Mouse (Mus musculus): ENCODE measurements around the gene Pex5l. TPM values are rescaled to one million over a fixed set of nuclear protein-coding genes. Genes with fewer than 3 reads are reported as not detected.
A peak's percentile ranks its signal among the peaks of the same experiment; 100 is the strongest.

Gene Pex5l
- polyA plus RNA-seq, 1 experiment from 2014 or later = 1.5 TPM

- H3K36me3 ChIP-seq = no peaks in the 10 kb centered on the region
- no peaks in the 10 kb centered on the region for H3K27me3 ChIP-seq
- no peak overlapping the region for H3K4me2 ChIP-seq (replicated peaks)
- H3K4me1 ChIP-seq (replicated peaks) = no peaks in the 10 kb centered on the region
- no peak for ATAC-seq
- H3K9ac ChIP-seq (replicated peaks) = no peak overlapping the region
- no peak overlapping the region for H3K4me3 ChIP-seq (replicated peaks)
- WGBS = 90% methylated on average over 5 of the region's 5 CpGs
- no peak overlapping the region for H3K27ac ChIP-seq
- H3K9me3 ChIP-seq = no peaks in the 10 kb centered on the region
Measured at GRCm38 (mm10) chr3:32987806-32988205, 155.2 kb downstream of the Pex5l start.

- 61% methylated on average over 3 of the region's 3 CpGs for WGBS
- Histone ChIP-seq H3K27me3 (no peaks in the 10 kb centered on the region), H3K36me3 (no peaks in the 10 kb centered on the region), H3K9ac (replicated peaks) (no peak overlapping the region), H3K4me3 (replicated peaks) (no peak overlapping the region), H3K4me2 (replicated peaks) (no peak overlapping the region), H3K27ac (no peak overlapping the region), H3K4me1 (replicated peaks) (no peaks in the 10 kb centered on the region), H3K9me3 (no peaks in the 10 kb centered on the region)
- 0 out of 2 replicates have a peak, but pooled peaks have one; percentile 27 for ATAC-seq
Measured at GRCm38 (mm10) chr3:32985141-32985540, 157.9 kb downstream of the Pex5l start.

GRCm38 (mm10) chr3:32979981-32980380 is 163.1 kb downstream of the Pex5l start:
- Histone ChIP-seq H3K4me3 (replicated peaks) (no peak overlapping the region), H3K9me3 (no peaks in the 10 kb centered on the region), H3K4me2 (replicated peaks) (no peak overlapping the region), H3K36me3 (no peaks in the 10 kb centered on the region), H3K4me1 (replicated peaks) (no peaks in the 10 kb centered on the region), H3K9ac (replicated peaks) (no peak overlapping the region), H3K27ac (no peak overlapping the region), H3K27me3 (no peaks in the 10 kb centered on the region)
- WGBS = 62% methylated on average over 4 of the region's 4 CpGs
- no peak for ATAC-seq

- H3K4me2 ChIP-seq (replicated peaks) = no peak overlapping the region
- no peak for ATAC-seq
- no peak overlapping the region for H3K4me3 ChIP-seq (replicated peaks)
- H3K27me3 ChIP-seq = no peaks in the 10 kb centered on the region
- no peaks in the 10 kb centered on the region for H3K9me3 ChIP-seq
- WGBS = 30% methylated on average over 6 of the region's 6 CpGs
- H3K36me3 ChIP-seq = no peaks in the 10 kb centered on the region
- H3K27ac ChIP-seq = no peak overlapping the region
- no peak overlapping the region for H3K9ac ChIP-seq (replicated peaks)
- H3K4me1 ChIP-seq (replicated peaks) = no peaks in the 10 kb centered on the region
Measured at GRCm38 (mm10) chr3:32979238-32979637, 163.8 kb downstream of the Pex5l start.

GRCm38 (mm10) chr3:32970257-32970656 is 172.8 kb downstream of the Pex5l start:
- Histone ChIP-seq H3K4me2 (replicated peaks) (no peak overlapping the region), H3K9ac (replicated peaks) (no peak overlapping the region), H3K9me3 (no peaks in the 10 kb centered on the region), H3K4me1 (replicated peaks) (no peaks in the 10 kb centered on the region), H3K27ac (no peak overlapping the region), H3K27me3 (no peaks in the 10 kb centered on the region), H3K36me3 (no peaks in the 10 kb centered on the region), H3K4me3 (replicated peaks) (no peak overlapping the region)
- no peak for ATAC-seq
- WGBS = 89% methylated on average over 1 of the region's 1 CpGs

- Histone ChIP-seq H3K27ac (no peak overlapping the region), H3K36me3 (no peaks in the 10 kb centered on the region), H3K27me3 (no peaks in the 10 kb centered on the region), H3K9ac (replicated peaks) (no peak overlapping the region), H3K4me1 (replicated peaks) (no peaks in the 10 kb centered on the region), H3K9me3 (no peaks in the 10 kb centered on the region), H3K4me2 (replicated peaks) (no peak overlapping the region), H3K4me3 (replicated peaks) (no peak overlapping the region)
- 96% methylated on average over 1 of the region's 1 CpGs for WGBS
- ATAC-seq = no peak
Measured at GRCm38 (mm10) chr3:32968671-32969425, 174.2 kb downstream of the Pex5l start.

GRCm38 (mm10) chr3:32965528-32965927 is 177.5 kb downstream of the Pex5l start:
- H3K4me1 ChIP-seq (replicated peaks) = no peaks in the 10 kb centered on the region
- no peak overlapping the region for H3K9ac ChIP-seq (replicated peaks)
- 2% methylated on average over 2 of the region's 2 CpGs for WGBS
- ATAC-seq = 0 out of 2 replicates have a peak, but pooled peaks have one; percentile 11
- no peak overlapping the region for H3K4me3 ChIP-seq (replicated peaks)
- no peak overlapping the region for H3K4me2 ChIP-seq (replicated peaks)
- no peaks in the 10 kb centered on the region for H3K36me3 ChIP-seq
- H3K27ac ChIP-seq = no peak overlapping the region
- no peaks in the 10 kb centered on the region for H3K27me3 ChIP-seq
- no peaks in the 10 kb centered on the region for H3K9me3 ChIP-seq

- Histone ChIP-seq H3K4me3 (replicated peaks) (no peak overlapping the region), H3K9ac (replicated peaks) (no peak overlapping the region), H3K4me2 (replicated peaks) (no peak overlapping the region), H3K27me3 (no peaks in the 10 kb centered on the region), H3K27ac (no peak overlapping the region), H3K36me3 (no peaks in the 10 kb centered on the region), H3K9me3 (no peaks in the 10 kb centered on the region), H3K4me1 (replicated peaks) (no peaks in the 10 kb centered on the region)
- no peak for ATAC-seq
- WGBS = 84% methylated on average over 3 of the region's 3 CpGs
Measured at GRCm38 (mm10) chr3:32961494-32961893, 181.6 kb downstream of the Pex5l start.

- 11% methylated on average over 1 of the region's 1 CpGs for WGBS
- no peak overlapping the region for H3K9ac ChIP-seq (replicated peaks)
- no peak overlapping the region for H3K4me2 ChIP-seq (replicated peaks)
- H3K4me3 ChIP-seq (replicated peaks) = no peak overlapping the region
- ATAC-seq = no peak
- H3K27me3 ChIP-seq = no peaks in the 10 kb centered on the region
- H3K27ac ChIP-seq = no peak overlapping the region
- H3K9me3 ChIP-seq = no peaks in the 10 kb centered on the region
- no peaks in the 10 kb centered on the region for H3K36me3 ChIP-seq
- no peaks in the 10 kb centered on the region for H3K4me1 ChIP-seq (replicated peaks)
Measured at GRCm38 (mm10) chr3:32951382-32951781, 191.7 kb downstream of the Pex5l start.

GRCm38 (mm10) chr3:32947486-32947885 is 195.6 kb downstream of the Pex5l start:
- Histone ChIP-seq H3K4me2 (replicated peaks) (no peak overlapping the region), H3K9me3 (no peaks in the 10 kb centered on the region), H3K27me3 (no peaks in the 10 kb centered on the region), H3K27ac (no peak overlapping the region), H3K4me3 (replicated peaks) (no peak overlapping the region), H3K4me1 (replicated peaks) (no peaks in the 10 kb centered on the region), H3K9ac (replicated peaks) (no peak overlapping the region), H3K36me3 (no peaks in the 10 kb centered on the region)
- whole genome bisulfite sequencing = 90% methylated on average over 5 of the region's 5 CpGs
- ATAC-seq = no peak

GRCm38 (mm10) chr3:32939802-32940501 is 203.1 kb downstream of the Pex5l start:
- Histone ChIP-seq H3K4me1 (replicated peaks) (no peaks in the 10 kb centered on the region), H3K27ac (no peak overlapping the region), H3K36me3 (0 out of 2 replicates have a peak, but pooled peaks cover 3% of the 10 kb centered on the region), H3K9me3 (no peaks in the 10 kb centered on the region), H3K27me3 (no peaks in the 10 kb centered on the region), H3K9ac (replicated peaks) (no peak overlapping the region), H3K4me2 (replicated peaks) (no peak overlapping the region), H3K4me3 (replicated peaks) (no peak overlapping the region)
- WGBS = 89% methylated on average over 8 of the region's 8 CpGs
- ATAC-seq = no peak

- Histone ChIP-seq H3K36me3 (peaks cover 76% of the 10 kb centered on the region), H3K4me3 (replicated peaks) (no peak overlapping the region), H3K9ac (replicated peaks) (no peak overlapping the region), H3K9me3 (no peaks in the 10 kb centered on the region), H3K4me2 (replicated peaks) (no peak overlapping the region), H3K4me1 (replicated peaks) (no peaks in the 10 kb centered on the region), H3K27ac (no peak overlapping the region), H3K27me3 (no peaks in the 10 kb centered on the region)
- ATAC-seq = no peak
- WGBS = 82% methylated on average over 6 of the region's 6 CpGs
Measured at GRCm38 (mm10) chr3:32924168-32924567, 218.9 kb downstream of the Pex5l start.

Data from midbrain, embryonic 13.5 days (tissue).